Mouse (Mus musculus) left cerebral cortex, adult 9 months (tissue): ENCODE results near the gene Pltp.
A peak's percentile ranks its signal among the peaks of the same experiment; 100 is the strongest.
"Not testable (repeated sequence)": the region's sequence is repeated elsewhere in the genome, so short reads cannot be mapped to it uniquely, and the experiment has no call there.

Source experiments
- DNase-seq, 2 experiments: peaks; one replicate each; pipeline ENCODE4 v3.0.0; 2022; ENCODE audit warnings: low spot score in 2 of 2

The Pltp gene

GRCm38 (mm10) chr2:164879228-164879567 lies 21.7 kb upstream of the Pltp start, which contains the start of gene Pcif1:
Pcif1 (plus strand) TSS chr2:164879304.
- DNase-seq = peak; percentile 67 to 90

GRCm38 (mm10) chr2:164878509-164879227 lies 21.2 kb upstream of the Pltp start:
- DNase-seq = peak in 1 of 2 experiments; percentile 53

GRCm38 (mm10) chr2:164877376-164878215 lies 20.1 kb upstream of the Pltp start:
- DNase-seq = not testable (repeated sequence)

- DNase-seq = not testable (repeated sequence)
Observed at GRCm38 (mm10) chr2:164875648-164876047, 18.1 kb upstream of the Pltp start.

GRCm38 (mm10) chr2:164874239-164874769 lies 16.8 kb upstream of the Pltp start:
- no peak for DNase-seq

- no peak for DNase-seq
Observed at GRCm38 (mm10) chr2:164873621-164874020, 16.1 kb upstream of the Pltp start.

- no peak for DNase-seq
Observed at GRCm38 (mm10) chr2:164871602-164872303, 14.2 kb upstream of the Pltp start.

GRCm38 (mm10) chr2:164868491-164868890 lies 11.0 kb upstream of the Pltp start:
- DNase-seq = no peak

- no peak for DNase-seq
Observed at GRCm38 (mm10) chr2:164867566-164867965, 10.1 kb upstream of the Pltp start.

- DNase-seq = no peak
Observed at GRCm38 (mm10) chr2:164866741-164867551, 9.4 kb upstream of the Pltp start.

GRCm38 (mm10) chr2:164864593-164864992 lies 7.1 kb upstream of the Pltp start:
- no peak for DNase-seq

GRCm38 (mm10) chr2:164863411-164863810 lies 5.9 kb upstream of the Pltp start:
- DNase-seq = not testable (repeated sequence)

GRCm38 (mm10) chr2:164862179-164862861 lies 4.8 kb upstream of the Pltp start:
- no peak for DNase-seq

- no peak for DNase-seq
Observed at GRCm38 (mm10) chr2:164861094-164861493, 3.6 kb upstream of the Pltp start.

GRCm38 (mm10) chr2:164859640-164860432 lies 2.3 kb upstream of the Pltp start:
- no peak for DNase-seq

GRCm38 (mm10) chr2:164859155-164859554 lies 1.6 kb upstream of the Pltp start:
- no peak for DNase-seq

- DNase-seq = no peak
Observed at GRCm38 (mm10) chr2:164857842-164858553, 487 bp upstream of the Pltp start.

- DNase-seq = no peak
Observed at GRCm38 (mm10) chr2:164856309-164857100, 1.0 kb downstream of the Pltp start.
